Mouse (Mus musculus) lung, postnatal 4 days (tissue): ENCODE measurements around the gene Prrx1.

Source experiments
- DNase-seq, 2 experiments: peaks; one replicate each; pipeline ENCODE4 v3.0.0; 2021

The Prrx1 gene

DNA sequence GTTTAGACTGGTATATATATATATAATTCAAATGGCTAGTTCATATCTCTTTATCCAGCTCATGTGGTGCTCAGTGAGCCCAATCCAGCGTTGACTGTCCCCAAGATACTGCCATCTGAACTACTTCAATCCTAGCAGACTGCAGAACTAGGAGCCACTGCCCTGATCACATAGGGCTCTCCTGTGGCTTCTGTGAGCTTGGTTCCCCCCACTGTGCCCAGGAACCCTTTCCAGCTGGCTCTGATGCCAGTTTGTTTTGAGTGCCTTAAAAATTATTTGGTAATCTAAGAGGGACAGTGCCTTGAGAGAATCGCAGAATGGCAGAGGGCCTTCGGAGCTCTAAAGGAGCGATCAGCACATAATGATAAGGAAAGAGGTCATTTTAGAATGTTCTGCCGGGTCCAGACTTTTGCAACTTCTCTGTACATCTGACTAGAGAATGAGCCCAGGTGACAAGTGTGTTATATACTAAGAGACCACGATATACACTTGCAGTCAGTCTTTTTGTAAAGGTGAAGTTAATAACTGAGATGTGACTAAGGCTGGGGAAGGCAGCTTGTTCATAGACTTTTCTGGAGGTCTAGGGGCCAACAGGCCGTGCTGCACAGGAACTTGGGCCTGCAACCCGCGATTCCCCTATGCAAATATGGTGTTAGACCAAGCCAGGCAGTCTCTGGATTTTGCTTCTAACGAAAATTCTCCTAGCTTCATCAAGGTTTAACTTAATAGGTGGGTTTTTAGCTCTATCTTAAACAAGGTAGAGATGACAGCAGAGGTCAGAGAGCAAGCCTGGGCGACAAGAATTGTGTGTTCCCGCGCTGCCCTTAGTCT is 2.3 kb downstream of the Prrx1 start:
- DNase-seq = no peak

GRCm38 (mm10) chr1:163310023-163310754 is 3.3 kb downstream of the Prrx1 start:
- no peak for DNase-seq

GRCm38 (mm10) chr1:163309466-163309865 is 4.0 kb downstream of the Prrx1 start:
- no peak for DNase-seq

DNA sequence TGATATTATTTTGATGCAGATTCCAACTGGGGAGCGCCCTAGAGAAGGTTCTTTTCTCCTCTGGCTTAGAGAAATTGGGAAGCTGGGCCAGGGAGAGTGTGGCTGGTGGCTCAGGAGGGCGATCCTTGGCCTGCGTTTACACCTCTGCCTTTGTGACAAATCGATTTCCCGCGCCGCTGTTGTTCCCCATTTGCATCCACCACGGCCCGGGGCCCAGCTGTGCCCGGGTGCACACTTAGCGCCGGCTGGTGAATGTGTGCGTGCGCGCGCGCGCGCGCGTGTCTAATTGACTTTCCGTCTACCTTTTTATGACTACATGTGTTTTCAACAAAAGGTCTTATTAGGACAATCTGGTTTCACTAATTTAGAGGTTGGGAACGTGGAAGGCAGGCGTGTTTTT is 4.9 kb downstream of the Prrx1 start:
- no peak for DNase-seq

GRCm38 (mm10) chr1:163307706-163308105 is 5.8 kb downstream of the Prrx1 start:
- no peak for DNase-seq

GRCm38 (mm10) chr1:163305956-163306355 is 7.6 kb downstream of the Prrx1 start:
- DNase-seq = no peak

DNA sequence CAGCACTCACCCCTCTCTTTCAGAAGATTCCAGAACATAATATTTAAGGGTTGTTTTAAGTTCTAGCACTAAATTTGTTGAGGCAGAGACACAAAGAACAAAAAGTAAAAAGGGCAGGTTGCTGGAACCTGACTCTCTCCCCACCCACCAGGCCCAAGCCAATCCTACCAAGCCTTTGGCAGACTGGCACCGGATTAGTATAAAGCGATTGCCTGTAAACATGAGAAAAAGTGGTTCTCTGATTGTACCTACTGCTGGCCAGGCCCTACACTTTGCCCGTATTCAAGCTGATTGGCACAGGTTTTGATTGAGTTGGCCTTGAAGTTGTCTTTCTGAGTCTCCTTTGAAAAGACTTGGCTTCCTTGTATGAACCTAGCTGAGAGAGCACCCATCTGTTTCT is 8.7 kb downstream of the Prrx1 start:
- no peak for DNase-seq

DNA sequence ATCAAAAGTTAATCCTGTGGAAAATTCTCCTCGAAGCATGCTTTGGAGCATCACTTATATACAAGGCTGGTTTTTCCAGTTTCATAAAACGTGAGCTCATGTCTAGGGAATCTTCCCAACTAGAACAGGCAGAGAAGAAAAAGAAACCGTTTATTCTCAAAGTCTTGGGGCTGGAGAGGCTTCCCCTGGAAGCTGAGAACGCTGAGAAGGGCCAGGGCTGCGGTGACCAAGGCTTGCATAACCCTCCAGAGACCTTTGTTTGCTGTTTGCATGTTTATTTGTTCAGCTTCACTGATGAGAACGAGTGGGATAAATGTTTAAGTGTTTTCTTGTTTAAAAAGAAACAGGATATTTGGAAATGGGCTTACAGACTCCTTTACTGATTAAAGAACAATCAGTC is 11.2 kb downstream of the Prrx1 start:
- no peak for DNase-seq

GRCm38 (mm10) chr1:163293152-163293551 is 20.4 kb downstream of the Prrx1 start:
- no peak for DNase-seq

- no peak for DNase-seq
Measured at GRCm38 (mm10) chr1:163291925-163292324, 21.6 kb downstream of the Prrx1 start.

GRCm38 (mm10) chr1:163289131-163289530 is 24.4 kb downstream of the Prrx1 start:
- DNase-seq = no peak

DNA sequence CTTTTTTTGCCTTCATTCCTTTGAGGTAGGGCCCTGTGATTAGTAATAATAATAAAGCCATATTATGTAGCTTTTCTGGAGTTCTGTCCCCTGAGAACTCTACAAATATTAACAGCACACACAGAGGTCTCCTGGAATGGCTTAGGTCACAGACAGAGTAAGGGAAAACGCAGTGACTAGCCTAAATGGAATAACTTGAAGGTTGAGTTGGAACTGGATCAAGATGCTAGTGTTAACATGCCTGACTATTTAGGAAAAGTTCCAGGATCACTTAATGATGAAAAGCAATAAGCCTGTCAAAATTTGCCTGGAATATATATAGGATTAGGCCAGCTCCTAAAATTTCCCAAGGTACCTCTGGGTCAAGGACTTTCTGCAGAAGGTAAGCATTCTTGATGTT is 28.0 kb downstream of the Prrx1 start:
- no peak for DNase-seq

DNA sequence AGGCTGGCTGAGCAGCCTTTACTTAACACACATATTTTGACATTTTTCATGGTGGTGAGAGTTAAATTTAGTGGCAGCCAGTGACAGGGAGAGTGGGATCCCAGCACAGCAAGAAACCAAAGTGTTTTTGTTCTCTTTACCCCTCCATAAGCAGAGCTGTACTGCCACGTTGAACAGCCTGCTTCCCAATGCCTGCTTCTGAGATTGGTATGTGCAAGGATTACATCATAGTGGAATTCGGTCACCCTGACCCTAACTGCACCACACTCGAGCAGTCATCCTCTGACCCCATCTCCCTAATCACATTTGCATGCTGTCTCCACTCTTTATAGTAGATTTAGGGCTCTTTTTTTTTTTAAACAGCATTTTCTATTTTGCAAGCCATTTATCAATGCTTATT is 28.4 kb downstream of the Prrx1 start:
- no peak for DNase-seq

DNA sequence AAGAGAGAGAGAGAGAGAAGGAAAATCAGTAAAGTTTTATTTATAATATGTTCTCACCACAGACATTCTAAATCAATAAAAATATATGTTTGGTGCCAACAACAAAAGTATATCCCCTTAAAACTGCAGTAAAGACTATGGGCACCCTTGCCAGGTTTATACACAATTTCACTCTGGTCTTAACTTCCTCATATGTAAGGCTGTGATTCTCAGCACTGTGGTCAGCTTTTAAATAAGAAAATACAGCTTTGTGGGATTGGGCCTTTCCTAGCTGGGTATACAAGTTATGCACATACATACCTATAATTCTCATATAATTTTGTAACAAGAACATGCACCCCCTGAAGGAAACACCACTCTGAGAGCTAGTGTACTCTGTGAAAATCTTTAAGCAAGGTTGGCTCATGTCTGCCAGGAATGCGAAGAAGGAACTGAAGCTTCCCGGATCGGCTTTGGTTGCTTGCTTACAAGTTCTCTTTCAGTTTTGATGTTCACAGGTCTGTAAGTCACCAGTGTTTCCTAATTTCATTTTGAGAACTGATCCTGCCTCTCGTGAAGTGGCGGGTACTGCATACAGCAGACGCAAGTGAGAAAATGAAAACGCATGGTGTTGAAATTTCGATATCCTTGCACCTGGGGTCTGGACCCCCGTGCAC is 29.4 kb downstream of the Prrx1 start:
- DNase-seq = no peak

- DNase-seq = no peak
Measured at GRCm38 (mm10) chr1:163281450-163282198, 31.9 kb downstream of the Prrx1 start.

- DNase-seq = no peak
Measured at GRCm38 (mm10) chr1:163280842-163281122, 32.7 kb downstream of the Prrx1 start.

DNA sequence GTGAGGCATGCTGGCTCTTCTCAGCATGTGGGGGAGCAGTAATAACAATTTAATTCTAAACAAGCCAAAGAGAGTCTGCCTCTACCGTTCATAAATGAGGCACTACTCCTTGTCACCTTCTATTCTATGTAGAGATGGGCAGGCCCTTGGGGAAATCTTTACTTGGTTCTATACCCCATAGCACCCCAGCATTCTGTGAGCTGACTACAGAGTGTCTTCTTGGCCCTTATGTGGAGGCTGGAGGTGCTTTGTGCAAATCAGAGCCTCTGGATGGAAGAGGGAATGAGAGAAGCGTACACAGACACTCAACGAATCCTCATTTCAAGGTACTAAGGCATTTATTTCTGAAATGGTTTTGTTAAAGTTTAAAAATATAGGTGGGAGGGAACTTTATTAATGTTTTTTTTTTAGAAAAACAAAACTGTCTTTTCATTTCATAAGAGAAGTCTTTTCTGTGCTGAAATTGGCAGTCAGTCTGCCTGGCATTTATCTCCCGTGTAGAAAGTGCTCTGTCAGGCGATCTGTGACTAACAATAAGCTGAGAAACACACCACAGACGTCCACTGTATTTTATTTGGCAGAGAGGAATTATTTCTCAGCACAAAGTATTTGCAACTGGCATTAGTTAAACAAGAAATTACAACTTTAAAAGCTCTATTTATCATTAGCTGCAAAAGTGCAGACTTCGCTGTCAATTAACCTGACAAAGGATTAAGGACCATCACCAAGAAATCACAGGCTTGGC is 33.2 kb downstream of the Prrx1 start:
- no peak for DNase-seq

DNA sequence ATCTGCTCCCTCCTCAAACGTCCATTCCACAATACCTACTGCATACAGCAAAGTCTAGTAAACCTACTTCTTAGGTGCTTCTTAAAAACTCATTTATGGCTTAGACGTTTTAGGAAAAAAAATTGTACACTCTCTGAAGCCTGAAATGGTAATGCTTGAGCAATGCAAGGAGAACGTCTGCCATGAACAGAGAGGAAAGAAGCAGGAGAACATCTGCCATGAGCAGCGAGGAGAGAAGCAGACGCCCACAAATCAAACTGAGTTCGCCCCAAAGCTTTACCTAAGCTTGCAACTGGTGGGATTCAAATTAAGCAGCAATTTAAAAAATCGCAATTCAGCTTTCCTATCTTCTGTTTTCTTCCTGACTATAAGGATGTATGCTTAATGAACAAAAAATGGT is 36.4 kb downstream of the Prrx1 start:
- no peak for DNase-seq

GRCm38 (mm10) chr1:163274919-163275318 is 38.6 kb downstream of the Prrx1 start:
- no peak for DNase-seq

DNA sequence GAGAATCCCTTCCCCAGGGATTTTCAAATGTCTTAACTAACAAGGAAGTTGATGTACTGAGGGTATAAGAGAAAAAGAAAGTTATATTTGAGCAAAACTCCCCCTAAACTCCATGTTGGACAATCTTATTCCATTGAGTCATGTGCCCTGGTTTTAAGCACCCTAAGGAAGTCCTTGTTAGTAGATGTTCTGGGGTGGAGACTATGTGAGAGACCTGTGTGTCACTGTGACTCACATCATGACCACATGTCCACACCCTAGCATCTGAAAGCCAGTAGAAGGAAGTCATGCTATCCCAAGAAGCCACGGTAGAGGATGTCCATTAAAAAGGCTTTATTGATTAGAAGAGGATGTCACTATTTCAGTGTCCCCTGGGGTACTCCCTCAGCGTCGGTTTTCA is 40.4 kb downstream of the Prrx1 start:
- no peak for DNase-seq

DNA sequence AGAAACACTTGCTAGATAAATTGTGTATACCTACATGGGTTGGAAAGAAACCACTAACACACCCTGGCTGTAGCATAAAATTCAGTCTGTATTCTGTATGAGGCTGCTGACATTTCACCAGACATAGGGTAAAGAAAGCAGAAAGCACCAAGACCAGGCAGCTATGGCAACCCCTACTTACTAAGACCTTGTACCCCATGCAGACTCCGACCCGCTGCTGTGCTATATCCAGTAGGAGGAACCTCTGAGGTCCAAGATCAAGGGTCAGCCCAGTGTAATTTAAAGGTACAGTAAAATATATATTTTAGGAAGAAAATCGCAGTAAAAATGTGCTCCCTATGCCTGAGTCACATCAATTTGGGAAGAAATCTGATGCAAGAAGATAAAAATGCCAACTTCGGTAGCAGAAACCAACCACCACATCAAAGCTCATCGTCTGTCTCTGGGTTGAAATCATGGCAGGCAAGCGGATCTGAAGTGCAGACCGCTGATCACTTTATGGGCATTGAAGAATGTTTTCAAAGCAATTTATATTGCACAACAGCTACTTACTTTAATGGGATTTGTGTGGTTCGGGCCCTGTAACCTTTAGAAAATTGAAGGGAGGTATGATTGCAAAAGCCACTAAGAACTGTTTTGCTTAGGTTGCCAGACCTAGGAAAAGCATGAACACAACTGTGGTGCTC is 46.5 kb downstream of the Prrx1 start:
- DNase-seq = no peak

DNA sequence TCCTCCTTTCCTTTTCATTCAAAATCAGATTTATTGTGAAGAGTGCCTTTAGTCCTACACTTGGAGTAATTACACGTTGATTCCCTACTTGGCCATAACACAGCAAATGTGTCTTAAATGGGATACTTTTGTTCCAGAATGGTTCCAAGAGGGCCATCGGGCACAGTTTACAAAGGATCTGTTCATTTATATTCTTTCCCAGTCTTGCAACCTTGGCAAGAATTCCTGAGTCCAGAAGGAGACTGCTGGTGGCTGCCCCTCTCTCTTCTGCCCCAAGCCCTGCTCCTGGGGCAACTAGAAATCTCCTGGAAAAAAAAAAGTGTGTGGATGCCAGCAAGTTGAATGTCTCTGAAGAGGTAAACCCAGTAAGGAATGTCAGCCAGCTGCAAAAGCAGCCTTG is 56.2 kb downstream of the Prrx1 start:
- DNase-seq = no peak
